In the genomic region with DNA sequence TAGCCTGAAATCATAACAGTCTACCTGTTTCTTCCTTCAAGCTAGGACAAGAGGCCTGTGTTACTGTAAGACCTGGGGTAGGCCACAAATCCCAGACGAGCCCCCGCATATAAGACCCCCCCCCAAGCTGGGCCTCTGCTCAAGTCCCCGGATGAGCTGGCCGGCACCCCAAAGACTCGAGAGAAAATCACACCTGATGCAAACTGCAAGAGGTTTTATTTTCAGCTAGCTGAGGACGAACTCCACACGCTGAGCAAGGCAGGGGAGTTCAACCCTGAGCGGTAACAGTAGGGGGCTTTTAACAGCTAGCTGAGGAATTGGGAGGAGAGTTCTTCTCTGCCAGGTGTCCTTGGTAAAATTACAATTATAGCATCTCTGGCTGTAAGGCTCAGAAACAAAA, we compare ENCODE assay signal across 14 mouse cellular contexts. TPM values are rescaled to one million over a fixed set of nuclear protein-coding genes. Genes with fewer than 3 reads are reported as not detected.
DNase-seq lines count a peak whose midpoint lies in the region; ATAC-seq lines count a peak whose summit lies in the region.
"Had no signal": no experiment of that assay in that cellular context is flagged by ENCODE, and none has a peak within 500 bp of the region (broad histone marks: within the 10 kb centered on the region; RNA-seq: fewer than 3 reads in every experiment).

No protein-coding gene starts in this region.

- H3K9ac ChIP-seq in forebrain, embryonic 11.5 days (ENCODE audit: low read length) = no peak overlapping the region
- H3K9ac ChIP-seq in forebrain, embryonic 13.5 days = peak overlapping the region; percentile 0; the same call in 1 of the 2 replicates
- H3K9ac ChIP-seq in limb, embryonic 13.5 days = no peak overlapping the region
- H3K9ac ChIP-seq in midbrain, embryonic 16.5 days (ENCODE audit: low read depth, low read length) = no peak overlapping the region
- H3K9ac ChIP-seq in kidney, embryonic 15.5 days = no peak overlapping the region

- peaks cover 11% of the 10 kb centered on the region for H3K9me3 ChIP-seq in forebrain, embryonic 10.5 days
- H3K9me3 ChIP-seq in forebrain, embryonic 11.5 days (ENCODE audit: control insufficient read depth, low read length) = peaks cover 2% of the 10 kb centered on the region; the same call in 1 of the 2 replicates
- no peaks in the 10 kb centered on the region for H3K9me3 ChIP-seq in forebrain, embryonic 13.5 days (replicated peaks)
- peaks cover 8% of the 10 kb centered on the region; the same call in 1 of the 2 replicates for H3K9me3 ChIP-seq in limb, embryonic 13.5 days
- no peaks in the 10 kb centered on the region for H3K9me3 ChIP-seq in midbrain, embryonic 16.5 days (replicated peaks; ENCODE audit: control insufficient read depth, low read length, poor library complexity, severe bottlenecking)
- peaks cover 6% of the 10 kb centered on the region; the same call in 1 of the 2 replicates for H3K9me3 ChIP-seq in kidney, embryonic 15.5 days (replicated peaks)

- peaks cover 24% of the 10 kb centered on the region for H3K4me1 ChIP-seq in forebrain, embryonic 10.5 days
- peaks cover 2% of the 10 kb centered on the region; the same call in 1 of the 2 replicates for H3K4me1 ChIP-seq in forebrain, embryonic 11.5 days (replicated peaks; ENCODE audit: control insufficient read depth, insufficient read depth, low read length)
- H3K4me1 ChIP-seq in forebrain, embryonic 13.5 days = peaks cover 38% of the 10 kb centered on the region
- peaks cover 36% of the 10 kb centered on the region for H3K4me1 ChIP-seq in limb, embryonic 13.5 days
- H3K4me1 ChIP-seq in midbrain, embryonic 16.5 days (ENCODE audit: control insufficient read depth, insufficient read depth, low read length) = peaks cover 40% of the 10 kb centered on the region
- peaks cover 18% of the 10 kb centered on the region for H3K4me1 ChIP-seq in kidney, embryonic 15.5 days

- H3K36me3 ChIP-seq in forebrain, embryonic 10.5 days (replicated peaks) = peaks cover 64% of the 10 kb centered on the region
- peaks cover 4% of the 10 kb centered on the region; the same call in 1 of the 2 replicates for H3K36me3 ChIP-seq in forebrain, embryonic 11.5 days (ENCODE audit: control insufficient read depth, insufficient read depth, low read length)
- H3K36me3 ChIP-seq in forebrain, embryonic 13.5 days (ENCODE audit: poor library complexity, severe bottlenecking) = peaks cover 37% of the 10 kb centered on the region
- peaks cover 40% of the 10 kb centered on the region for H3K36me3 ChIP-seq in limb, embryonic 13.5 days
- peaks cover 20% of the 10 kb centered on the region for H3K36me3 ChIP-seq in midbrain, embryonic 16.5 days (ENCODE audit: control insufficient read depth, insufficient read depth, low read length)
- H3K36me3 ChIP-seq in kidney, embryonic 15.5 days = peaks cover 52% of the 10 kb centered on the region

- 94% methylated on average over 8 of the region's 8 CpGs for WGBS in forebrain, embryonic 10.5 days
- 96% methylated on average over 8 of the region's 8 CpGs for WGBS in forebrain, embryonic 11.5 days
- 90% methylated on average over 8 of the region's 8 CpGs for WGBS in forebrain, embryonic 13.5 days
- 81% methylated on average over 8 of the region's 8 CpGs for WGBS in limb, embryonic 13.5 days
- 91% methylated on average over 8 of the region's 8 CpGs for WGBS in midbrain, embryonic 16.5 days
- 97% methylated on average over 8 of the region's 8 CpGs for WGBS in kidney, embryonic 15.5 days

- H3K4me3 ChIP-seq in forebrain, embryonic 10.5 days = peak overlapping the region; percentile 85
- no peak overlapping the region for H3K4me3 ChIP-seq in forebrain, embryonic 11.5 days (ENCODE audit: low read depth, low read length)
- peak overlapping the region; percentile 8 for H3K4me3 ChIP-seq in forebrain, embryonic 13.5 days
- peak overlapping the region; percentile 15 for H3K4me3 ChIP-seq in limb, embryonic 13.5 days
- H3K4me3 ChIP-seq in midbrain, embryonic 16.5 days (ENCODE audit: low read depth, low read length) = no peak overlapping the region; the same call in 1 of the 2 replicates
- H3K4me3 ChIP-seq in kidney, embryonic 15.5 days (replicated peaks) = no peak overlapping the region; the same call in 1 of the 2 replicates
- H3K4me3 ChIP-seq: heart, adult 2 months had no signal

- H3K27ac ChIP-seq in forebrain, embryonic 10.5 days = no peak overlapping the region
- no peak overlapping the region for H3K27ac ChIP-seq in forebrain, embryonic 11.5 days (ENCODE audit: low read depth, low read length)
- H3K27ac ChIP-seq in forebrain, embryonic 13.5 days = no peak overlapping the region
- H3K27ac ChIP-seq in limb, embryonic 13.5 days = no peak overlapping the region
- H3K27ac ChIP-seq in midbrain, embryonic 16.5 days (ENCODE audit: low read length) = no peak overlapping the region
- no peak overlapping the region for H3K27ac ChIP-seq in kidney, embryonic 15.5 days
- H3K27ac ChIP-seq: heart, adult 2 months had no signal

- no peak for ATAC-seq in forebrain, embryonic 11.5 days (replicated peaks; ENCODE audit: low FRiP score)
- ATAC-seq in forebrain, embryonic 13.5 days = no peak
- ATAC-seq in limb, embryonic 13.5 days (ENCODE audit: low FRiP score, low read depth) = no peak
- no peak for ATAC-seq in midbrain, embryonic 16.5 days
- no peak for ATAC-seq in kidney, embryonic 15.5 days (replicated peaks; ENCODE audit: low FRiP score)
- ATAC-seq: inflammation-experienced regulatory T-cells, adult 6 months had no signal

- H3K4me2 ChIP-seq in forebrain, embryonic 11.5 days (ENCODE audit: low read depth, low read length, severe bottlenecking) = no peak overlapping the region
- peak overlapping the region; percentile 39 for H3K4me2 ChIP-seq in forebrain, embryonic 13.5 days
- H3K4me2 ChIP-seq in limb, embryonic 13.5 days (replicated peaks) = peak overlapping the region; percentile 47
- H3K4me2 ChIP-seq in midbrain, embryonic 16.5 days (ENCODE audit: low read length) = peak overlapping the region; percentile 48
- H3K4me2 ChIP-seq in kidney, embryonic 15.5 days = no peak overlapping the region

- no peak for DNase-seq in forebrain, embryonic 10.5 days (ENCODE audit: extremely low spot score, low spot score)
- no peak for DNase-seq in forebrain, embryonic 11.5 days (ENCODE audit: low spot score)
- no peak for DNase-seq in right cerebral cortex, adult 18-20 months
- DNase-seq in spleen, postnatal 4 days (ENCODE audit: low spot score in 2 of 2) = no peak
- DNase-seq: cerebellum, adult 9-11 months; heart, adult 2 months; right cerebral cortex, postnatal 4 days had no signal

- H3K27me3 ChIP-seq in forebrain, embryonic 10.5 days (ENCODE audit: poor library complexity, severe bottlenecking) = no peaks in the 10 kb centered on the region
- H3K27me3 ChIP-seq in forebrain, embryonic 11.5 days (ENCODE audit: control insufficient read depth, insufficient read depth, low read length) = no peaks in the 10 kb centered on the region
- H3K27me3 ChIP-seq in forebrain, embryonic 13.5 days = no peaks in the 10 kb centered on the region
- H3K27me3 ChIP-seq in limb, embryonic 13.5 days = no peaks in the 10 kb centered on the region
- H3K27me3 ChIP-seq in midbrain, embryonic 16.5 days (ENCODE audit: control insufficient read depth, insufficient read depth, low read depth, low read length) = no peaks in the 10 kb centered on the region
- no peaks in the 10 kb centered on the region for H3K27me3 ChIP-seq in kidney, embryonic 15.5 days

RNA-seq across cellular contexts. Expression of gene Rnf168, which starts 3.0 kb away (rescaled TPM):
- 33.3 and 33.9 TPM in 2 replicates for polyA plus RNA-seq in forebrain, embryonic 10.5 days (2016; fragmentation: Nextera tagmentation; extraction: Ambion mirVana)
- 36.6 and 40.9 TPM in 2 replicates for polyA plus RNA-seq in forebrain, embryonic 11.5 days (2014; fragmentation: Nextera tagmentation; extraction: Ambion mirVana)
- 38.5 and 39.3 TPM in 2 replicates for polyA plus RNA-seq in forebrain, embryonic 13.5 days (2015; fragmentation: Nextera tagmentation; extraction: Ambion mirVana)
- polyA plus RNA-seq in limb, embryonic 13.5 days (2015; fragmentation: Nextera tagmentation; extraction: Ambion mirVana) = 37.1 and 37.2 TPM in 2 replicates
- 24.2 and 25.9 TPM in 2 replicates for polyA plus RNA-seq in midbrain, embryonic 16.5 days (2015; fragmentation: Nextera tagmentation; extraction: Ambion mirVana)
- polyA plus RNA-seq in kidney, embryonic 15.5 days (2015; fragmentation: Nextera tagmentation; extraction: Ambion mirVana) = 31.2 and 31.5 TPM in 2 replicates

RNA-seq across cellular contexts. Expression of gene Smco1, which starts 8.9 kb away (rescaled TPM):
- polyA plus RNA-seq in forebrain, embryonic 10.5 days (2016; fragmentation: Nextera tagmentation; extraction: Ambion mirVana) = 0.10 TPM in 1 of 2 replicates, not detected in the other
- polyA plus RNA-seq in forebrain, embryonic 11.5 days (2014; fragmentation: Nextera tagmentation; extraction: Ambion mirVana) = not detected in 2 replicates
- not detected in 2 replicates for polyA plus RNA-seq in forebrain, embryonic 13.5 days (2015; fragmentation: Nextera tagmentation; extraction: Ambion mirVana)
- polyA plus RNA-seq in limb, embryonic 13.5 days (2015; fragmentation: Nextera tagmentation; extraction: Ambion mirVana) = not detected in 2 replicates
- not detected in 2 replicates for polyA plus RNA-seq in midbrain, embryonic 16.5 days (2015; fragmentation: Nextera tagmentation; extraction: Ambion mirVana)
- not detected in 2 replicates for polyA plus RNA-seq in kidney, embryonic 15.5 days (2015; fragmentation: Nextera tagmentation; extraction: Ambion mirVana)
- polyA plus RNA-seq: inflammation-experienced regulatory T-cells, adult 6 months; liver, adult 2 months; thymus, postnatal 0 days had no signal

RNA-seq across cellular contexts. Expression of gene Wdr53, which starts 33.2 kb away (rescaled TPM):
- polyA plus RNA-seq in forebrain, embryonic 10.5 days (2016; fragmentation: Nextera tagmentation; extraction: Ambion mirVana) = 18.0 and 19.9 TPM in 2 replicates
- 17.4 and 20.3 TPM in 2 replicates for polyA plus RNA-seq in forebrain, embryonic 11.5 days (2014; fragmentation: Nextera tagmentation; extraction: Ambion mirVana)
- polyA plus RNA-seq in forebrain, embryonic 13.5 days (2015; fragmentation: Nextera tagmentation; extraction: Ambion mirVana) = 15.4 and 18.3 TPM in 2 replicates
- polyA plus RNA-seq in limb, embryonic 13.5 days (2015; fragmentation: Nextera tagmentation; extraction: Ambion mirVana) = 17.0 and 18.6 TPM in 2 replicates
- polyA plus RNA-seq in midbrain, embryonic 16.5 days (2015; fragmentation: Nextera tagmentation; extraction: Ambion mirVana) = 13.8 and 16.0 TPM in 2 replicates
- polyA plus RNA-seq in kidney, embryonic 15.5 days (2015; fragmentation: Nextera tagmentation; extraction: Ambion mirVana) = 19.3 and 19.5 TPM in 2 replicates

RNA-seq across cellular contexts. Expression of gene Fbxo45, which starts 33.3 kb away (rescaled TPM):
- polyA plus RNA-seq in forebrain, embryonic 10.5 days (2016; fragmentation: Nextera tagmentation; extraction: Ambion mirVana) = 8.3 and 9.8 TPM in 2 replicates
- 28.0 and 31.1 TPM in 2 replicates for polyA plus RNA-seq in forebrain, embryonic 11.5 days (2014; fragmentation: Nextera tagmentation; extraction: Ambion mirVana)
- 8.8 and 8.9 TPM in 2 replicates for polyA plus RNA-seq in forebrain, embryonic 13.5 days (2015; fragmentation: Nextera tagmentation; extraction: Ambion mirVana)
- polyA plus RNA-seq in limb, embryonic 13.5 days (2015; fragmentation: Nextera tagmentation; extraction: Ambion mirVana) = 10.5 and 12.3 TPM in 2 replicates
- polyA plus RNA-seq in midbrain, embryonic 16.5 days (2015; fragmentation: Nextera tagmentation; extraction: Ambion mirVana) = 5.9 and 8.2 TPM in 2 replicates
- 10.4 and 11.2 TPM in 2 replicates for polyA plus RNA-seq in kidney, embryonic 15.5 days (2015; fragmentation: Nextera tagmentation; extraction: Ambion mirVana)

RNA-seq across cellular contexts. Expression of gene Ubxn7, which starts 51.8 kb away (rescaled TPM):
- polyA plus RNA-seq in forebrain, embryonic 10.5 days (2016; fragmentation: Nextera tagmentation; extraction: Ambion mirVana) = 25.0 and 25.3 TPM in 2 replicates
- 24.6 and 28.8 TPM in 2 replicates for polyA plus RNA-seq in forebrain, embryonic 11.5 days (2014; fragmentation: Nextera tagmentation; extraction: Ambion mirVana)
- 29.9 and 32.0 TPM in 2 replicates for polyA plus RNA-seq in forebrain, embryonic 13.5 days (2015; fragmentation: Nextera tagmentation; extraction: Ambion mirVana)
- polyA plus RNA-seq in limb, embryonic 13.5 days (2015; fragmentation: Nextera tagmentation; extraction: Ambion mirVana) = 29.4 and 35.7 TPM in 2 replicates
- 21.1 and 23.7 TPM in 2 replicates for polyA plus RNA-seq in midbrain, embryonic 16.5 days (2015; fragmentation: Nextera tagmentation; extraction: Ambion mirVana)
- polyA plus RNA-seq in kidney, embryonic 15.5 days (2015; fragmentation: Nextera tagmentation; extraction: Ambion mirVana) = 25.4 and 27.3 TPM in 2 replicates

Comparison
In these comparisons a context has a peak if more than half of its experiments do, and no peak if none do; other contexts are left out.
1. H3K4me3 ChIP-seq: peak in forebrain, embryonic 10.5 days (single experiment), forebrain, embryonic 13.5 days (single experiment) and limb, embryonic 13.5 days (single experiment); none in forebrain, embryonic 11.5 days (single experiment), midbrain, embryonic 16.5 days (single experiment) and kidney, embryonic 15.5 days (single experiment).
2. H3K4me2 ChIP-seq: peak in forebrain, embryonic 13.5 days (single experiment), limb, embryonic 13.5 days (single experiment) and midbrain, embryonic 16.5 days (single experiment); none in forebrain, embryonic 11.5 days (single experiment) and kidney, embryonic 15.5 days (single experiment).